Mouse (Mus musculus) liver, adult 2 months (tissue): ENCODE measurements around the gene Fcna. TPM values are rescaled to one million over a fixed set of nuclear protein-coding genes. Genes with fewer than 3 reads are reported as not detected.
A peak's percentile ranks its signal among the peaks of the same experiment; 100 is the strongest.

Experiments
- DNase-seq: peaks from one replicate; pipeline ENCODE4 v3.0.0-alpha.2; 2011; ENCODE audit warnings: low read depth, low spot score; ENCODE audit errors: extremely low read depth
- H3K27ac ChIP-seq: fragments of 200-500 bp; replicated peaks from 2 replicates; pipeline ENCODE4 v1.5.1; 2012; ENCODE audit warnings: low read depth, mild to moderate bottlenecking, control low read depth, inconsistent platforms, low read length; ENCODE audit not compliant: insufficient read depth
- H3K27me3 ChIP-seq: fragments of 200-500 bp; 2 replicates; pipeline ENCODE4 v1.6.1; 2012; ENCODE audit warnings: mild to moderate bottlenecking, moderate library complexity, low read length, inconsistent platforms; ENCODE audit not compliant: control insufficient read depth, insufficient read depth
- H3K36me3 ChIP-seq: fragments of 200-500 bp; 2 replicates; pipeline ENCODE4 v1.6.1; 2012; ENCODE audit warnings: low read length, inconsistent platforms; ENCODE audit not compliant: control insufficient read depth, insufficient read depth
- H3K4me1 ChIP-seq: fragments of 200-500 bp; 2 replicates; pipeline ENCODE4 v1.6.1; 2011; ENCODE audit warnings: low read length; ENCODE audit not compliant: control insufficient read depth, insufficient read depth
- H3K4me3 ChIP-seq: fragments of 200-500 bp; 2 replicates; pipeline ENCODE4 v1.5.1; 2011; ENCODE audit warnings: low read depth, mild to moderate bottlenecking, control low read depth, low read length, moderate library complexity; ENCODE audit not compliant: insufficient read depth
- H3K79me2 ChIP-seq: fragments of 200-500 bp; 2 replicates; pipeline ENCODE4 v1.6.1; 2012; ENCODE audit warnings: inconsistent platforms, mild to moderate bottlenecking, low read length, moderate library complexity; ENCODE audit not compliant: control insufficient read depth, insufficient read depth
- H3K9ac ChIP-seq: fragments of 200-500 bp; 2 replicates; pipeline ENCODE4 v1.6.1; 2012; ENCODE audit warnings: low read depth, mild to moderate bottlenecking, control low read depth, inconsistent platforms, low read length
- CTCF ChIP-seq: fragments of 200-500 bp; IDR thresholded peaks from 2 replicates; pipeline ENCODE4 v1.5.1; 2011; ENCODE audit warnings: low read depth, low read length, control low read depth
- POLR2A ChIP-seq: fragments of 200-500 bp; IDR thresholded peaks from 2 replicates; pipeline ENCODE4 v1.6.1; 2011; ENCODE audit warnings: low read length, control low read depth; ENCODE audit not compliant: insufficient read depth; ENCODE audit errors: extremely low read depth
- WGBS: fragments of 180-500 bp; shearing (Covaris S2); methylation state at CpG from one replicate; pipeline ENCODE4 v1.1.7; 2018; 5-methylcytosine and 5-hydroxymethylcytosine counted together
- polyA plus RNA-seq: library from polyadenylated mRNA; depleted of rRNA; stranded (reverse); fragments of >200 nt; gene quantifications from 2 replicates; pipeline ENCODE4 v1.2.3, GENCODE M21; 2012
- total RNA-seq: library from RNA; depleted of rRNA; stranded (reverse); fragments of >200 nt; gene quantifications from 2 replicates; pipeline ENCODE4 v1.2.3, GENCODE M21; 2014

Fcna gene
- total and polyA plus RNA-seq, 2 experiments = 36.5 to 63.2 TPM

DNA sequence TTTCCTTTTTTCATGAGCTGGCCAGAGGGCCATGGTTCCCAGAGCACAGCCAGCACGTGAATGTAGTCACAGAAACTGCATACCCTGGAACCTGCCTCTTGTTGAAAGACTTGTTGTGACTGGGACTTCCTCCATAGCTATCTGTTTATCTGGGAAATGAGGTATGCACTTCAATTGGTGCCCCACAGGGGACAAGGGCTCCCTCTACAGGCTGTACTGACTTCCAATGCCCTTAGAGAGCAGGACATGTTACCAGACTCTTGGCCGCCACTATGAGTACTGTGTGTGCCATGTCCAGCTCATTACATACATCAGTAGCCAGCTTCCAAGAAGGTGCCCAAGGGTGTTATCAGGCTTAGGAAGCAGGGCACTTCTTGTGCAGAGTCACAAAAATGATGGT is 36.0 kb downstream of the Fcna start:
- H3K9ac ChIP-seq = no peak overlapping the region
- no peaks in the 10 kb centered on the region for H3K4me1 ChIP-seq
- no peak overlapping the region for H3K27ac ChIP-seq
- no peak for TF ChIP-seq POLR2A
- TF ChIP-seq CTCF = peak; percentile 60
- WGBS = 84% methylated on average over 2 of the region's 2 CpGs
- H3K79me2 ChIP-seq = no peaks in the 10 kb centered on the region
- no peaks in the 10 kb centered on the region for H3K27me3 ChIP-seq
- DNase-seq = peak; percentile 42
- peaks cover 54% of the 10 kb centered on the region for H3K36me3 ChIP-seq
- H3K4me3 ChIP-seq = no peak overlapping the region

DNA sequence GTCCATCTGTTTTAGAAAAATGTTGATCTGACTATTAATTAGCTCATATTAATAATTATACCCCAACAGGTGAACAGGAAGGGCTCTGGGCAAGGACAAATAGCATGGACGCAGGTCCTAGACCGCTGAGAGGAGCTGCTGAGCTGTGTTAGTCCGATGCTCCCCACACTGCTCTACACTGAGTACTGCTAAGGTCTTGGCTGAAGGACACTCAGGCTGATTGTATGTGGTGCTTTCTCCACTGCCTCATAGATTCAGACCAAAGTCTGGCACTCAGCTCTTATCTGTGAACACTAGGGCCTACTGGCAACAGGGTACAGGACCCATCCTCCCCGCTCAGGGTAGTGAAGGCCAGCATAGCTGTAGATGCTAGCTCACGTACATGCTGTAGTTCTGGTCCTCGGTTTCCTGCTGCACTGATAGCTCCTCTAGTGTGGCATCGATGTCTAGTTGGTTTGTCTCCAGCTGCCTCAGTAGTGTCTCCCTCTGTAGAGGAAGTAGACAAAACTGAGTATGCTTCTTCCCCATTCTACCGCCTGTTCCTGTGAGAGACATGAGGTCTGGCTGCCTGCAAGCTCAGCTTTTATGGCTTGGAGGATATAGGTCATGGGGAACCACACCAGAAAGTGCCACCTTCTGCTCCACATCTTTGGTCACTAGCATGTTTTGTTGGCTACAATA is 39.5 kb downstream of the Fcna start:
- H3K36me3 ChIP-seq = peaks cover 36% of the 10 kb centered on the region
- 91% methylated on average over 8 of the region's 8 CpGs for WGBS
- H3K79me2 ChIP-seq = no peaks in the 10 kb centered on the region
- no peak overlapping the region for H3K27ac ChIP-seq
- no peaks in the 10 kb centered on the region for H3K4me1 ChIP-seq
- TF ChIP-seq CTCF (no peak), POLR2A (no peak)
- DNase-seq = peak; percentile 29
- no peak overlapping the region for H3K4me3 ChIP-seq
- no peak overlapping the region for H3K9ac ChIP-seq
- H3K27me3 ChIP-seq = no peaks in the 10 kb centered on the region

DNA sequence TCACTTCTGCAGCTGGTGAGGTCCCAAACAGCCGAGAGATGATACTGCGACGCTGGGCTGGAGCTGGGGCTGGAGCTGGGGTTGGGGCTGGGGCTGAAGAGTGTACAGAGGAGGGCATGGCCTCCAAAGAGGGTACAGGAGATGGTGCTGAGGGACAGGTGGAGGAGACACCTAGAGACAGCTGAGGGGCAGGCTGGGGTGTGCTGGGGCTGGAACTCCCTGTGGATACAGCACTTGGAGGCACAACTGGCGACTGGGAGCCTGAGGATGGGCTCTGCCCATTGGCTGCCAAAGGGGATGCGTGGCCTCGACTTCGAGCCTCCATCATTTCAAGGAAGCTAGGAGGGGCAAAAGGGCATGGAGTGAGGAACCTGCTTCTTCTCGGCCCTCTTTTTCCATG is 40.5 kb downstream of the Fcna start:
- no peaks in the 10 kb centered on the region for H3K79me2 ChIP-seq
- TF ChIP-seq POLR2A (no peak), CTCF (no peak)
- no peak overlapping the region for H3K27ac ChIP-seq
- H3K4me3 ChIP-seq = no peak overlapping the region
- 91% methylated on average over 8 of the region's 8 CpGs for WGBS
- no peaks in the 10 kb centered on the region for H3K27me3 ChIP-seq
- H3K9ac ChIP-seq = no peak overlapping the region
- no peaks in the 10 kb centered on the region for H3K4me1 ChIP-seq
- H3K36me3 ChIP-seq = peaks cover 30% of the 10 kb centered on the region
- no peak for DNase-seq

DNA sequence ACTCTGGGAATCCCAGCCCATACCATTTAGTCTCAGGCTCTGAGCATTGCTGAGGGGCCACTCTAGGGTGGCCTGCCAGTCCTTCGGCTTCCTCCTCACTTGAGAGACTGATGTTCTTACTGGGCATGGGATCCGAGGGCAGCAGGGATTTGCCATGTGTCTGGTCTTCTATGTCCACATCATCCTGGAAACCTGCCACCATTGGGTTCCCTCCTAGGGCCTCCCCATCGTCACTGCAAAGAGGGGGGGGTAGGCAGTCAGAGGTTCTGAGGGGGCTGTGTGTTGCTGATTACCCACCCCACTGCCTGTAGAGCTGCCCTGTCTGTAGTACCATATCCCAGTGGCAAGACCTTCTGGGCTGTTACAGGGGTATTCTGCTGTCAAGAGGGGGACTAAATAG is 42.2 kb downstream of the Fcna start:
- Histone ChIP-seq H3K79me2 (no peaks in the 10 kb centered on the region), H3K4me3 (no peak overlapping the region), H3K9ac (no peak overlapping the region), H3K27ac (no peak overlapping the region), H3K36me3 (peaks cover 16% of the 10 kb centered on the region; the same call in 1 of the 2 replicates), H3K4me1 (peaks cover 2% of the 10 kb centered on the region; the same call in 1 of the 2 replicates), H3K27me3 (no peaks in the 10 kb centered on the region)
- 63% methylated on average over 3 of the region's 3 CpGs for WGBS
- no peak for DNase-seq
- TF ChIP-seq POLR2A (no peak), CTCF (no peak)

DNA sequence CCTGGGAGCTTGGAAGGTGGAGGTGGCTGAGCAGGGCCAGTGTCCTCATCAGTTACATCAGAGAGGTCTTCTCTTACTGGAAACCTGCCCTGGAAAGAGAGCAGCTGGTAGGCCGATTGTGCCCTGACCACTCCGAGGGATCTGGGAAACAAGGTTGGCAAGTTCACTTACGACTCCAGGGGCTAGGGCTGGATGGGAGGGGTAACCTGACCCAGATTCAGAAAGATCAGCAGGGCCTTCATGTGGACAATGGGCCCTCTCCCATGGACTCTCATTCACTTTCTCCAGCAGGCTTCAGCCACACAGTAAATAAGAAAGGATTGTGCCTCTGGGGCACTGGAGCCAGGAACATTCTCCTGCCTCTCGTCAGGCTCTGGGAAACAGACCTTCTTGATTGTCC is 43.0 kb downstream of the Fcna start:
- DNase-seq = no peak
- peaks cover 11% of the 10 kb centered on the region; the same call in 1 of the 2 replicates for H3K36me3 ChIP-seq
- H3K27me3 ChIP-seq = peaks cover 1% of the 10 kb centered on the region
- peaks cover 2% of the 10 kb centered on the region for H3K4me1 ChIP-seq
- no peak overlapping the region for H3K27ac ChIP-seq
- H3K9ac ChIP-seq = no peak overlapping the region
- no peaks in the 10 kb centered on the region for H3K79me2 ChIP-seq
- TF ChIP-seq POLR2A (no peak), CTCF (no peak)
- WGBS = 93% methylated on average over 4 of the region's 4 CpGs
- H3K4me3 ChIP-seq = no peak overlapping the region

DNA sequence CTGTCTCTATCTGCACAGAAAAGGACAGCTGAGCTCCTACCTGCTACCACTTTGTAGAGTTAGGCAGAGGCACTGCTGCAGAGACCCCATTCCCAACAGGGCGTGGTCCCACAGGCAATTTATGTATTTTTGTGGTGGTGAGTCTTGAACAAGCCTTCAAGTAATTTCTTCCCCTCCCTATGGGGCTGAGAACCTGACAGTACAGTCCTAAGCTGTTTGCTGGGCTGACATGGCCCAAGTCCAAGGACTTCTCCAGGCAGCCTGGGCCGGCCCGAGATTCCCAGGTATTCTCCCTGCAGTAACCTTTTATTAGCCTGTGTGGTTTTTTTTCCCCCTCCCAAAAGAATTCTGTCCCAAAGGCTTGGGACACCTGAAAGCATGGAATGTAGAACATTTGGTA is 43.7 kb downstream of the Fcna start:
- Histone ChIP-seq H3K36me3 (peaks cover 6% of the 10 kb centered on the region; the same call in 1 of the 2 replicates), H3K4me1 (peaks cover 2% of the 10 kb centered on the region), H3K4me3 (no peak overlapping the region), H3K9ac (no peak overlapping the region), H3K79me2 (no peaks in the 10 kb centered on the region), H3K27ac (no peak overlapping the region), H3K27me3 (peaks cover 9% of the 10 kb centered on the region)
- no peak for TF ChIP-seq POLR2A
- no peak for TF ChIP-seq CTCF
- whole genome bisulfite sequencing = 73% methylated on average over 3 of the region's 3 CpGs
- DNase-seq = no peak
